Mouse (Mus musculus) inflammation-experienced regulatory T-cells (primary cell): ENCODE measurements around the gene Trim34b. TPM values are rescaled to one million over a fixed set of nuclear protein-coding genes. Genes with fewer than 3 reads are reported as not detected.

Experiments
- polyA plus RNA-seq, 2 experiments: library from polyadenylated mRNA; unstranded; fragments of 100-300 nt; shearing (Covaris generic); gene quantifications; one replicate each; pipeline ENCODE4 v1.2.1; 2017

Trim34b gene
- 1 to 10 TPM; 1.5 to 2.2 TPM for polyA plus RNA-seq

GRCm38 (mm10) chr7:104329171-104329570, at the start of gene Trim34b:
Gene Trim34b (plus strand): TSS chr7:104329471.

GRCm38 (mm10) chr7:104287576-104288443, 41.5 kb upstream of the Trim34b start, which contains the start of gene Trim5:
Gene Trim5 (minus strand): TSS chr7:104288094.

GRCm38 (mm10) chr7:104315369-104316080, 13.7 kb upstream of the Trim34b start, which contains the start of gene Trim12a:
Gene Trim12a (minus strand): TSS chr7:104315466.

GRCm38 (mm10) chr7:104352717-104353599, 23.7 kb downstream of the Trim34b start, which contains the start of gene Trim12c:
Gene Trim12c (minus strand): TSS chr7:104353362.

GRCm38 (mm10) chr7:104369736-104370414, 40.6 kb downstream of the Trim34b start, which contains the start of gene Trim30b:
Gene Trim30b (minus strand): TSS chr7:104369884.

Other genes with a start within 250 kb of the Trim34b start
- gene Olfr645, start 244.0 kb upstream of the Trim34b start, polyA plus RNA-seq, result under 1 TPM in 1 of 2 experiments, not detected in 1; 0.29 TPM
- gene Olfr646, start 224.6 kb upstream of the Trim34b start, polyA plus RNA-seq, result under 1 TPM in 1 of 2 experiments, not detected in 1; 0.31 TPM
- not detected for gene Ubqln5, start 199.6 kb upstream of the Trim34b start, polyA plus RNA-seq
- not detected for gene Olfr643, start 192.1 kb upstream of the Trim34b start, polyA plus RNA-seq
- gene Ubqln3, start 186.2 kb upstream of the Trim34b start, polyA plus RNA-seq, result not detected
- not detected for gene Ubqlnl, start 178.9 kb upstream of the Trim34b start, polyA plus RNA-seq
- gene Olfm5, start 164.6 kb upstream of the Trim34b start, polyA plus RNA-seq, result under 1 TPM in 1 of 2 experiments, not detected in 1; 0.07 TPM
- under 1 TPM in 1 of 2 experiments, not detected in 1; 0.10 TPM for gene Olfr648, start 146.1 kb upstream of the Trim34b start, polyA plus RNA-seq
- gene Olfr649, start 133.5 kb upstream of the Trim34b start, polyA plus RNA-seq, result not detected
- 1 to 10 TPM; 2.7 to 3.6 TPM for gene Trim6, start 110.7 kb upstream of the Trim34b start, polyA plus RNA-seq
- 10 to 100 TPM; 41.8 to 55.6 TPM for gene Trim34a, start 85.0 kb upstream of the Trim34b start, polyA plus RNA-seq
- gene Trim5, start 41.4 kb upstream of the Trim34b start, polyA plus RNA-seq, result 10 to 100 TPM; 25.7 to 25.9 TPM
- 100 to 1,000 TPM; 128 to 154 TPM for gene Trim12a, start 14.0 kb upstream of the Trim34b start, polyA plus RNA-seq
- 10 to 100 TPM; 19.3 to 21.5 TPM for gene Trim12c, start 23.9 kb downstream of the Trim34b start, polyA plus RNA-seq
- 1 to 10 TPM in 1 of 2 experiments, under 1 TPM in 1; 0.69 to 1.5 TPM for gene Trim30b, start 40.4 kb downstream of the Trim34b start, polyA plus RNA-seq
- under 1 TPM; 0.60 to 0.82 TPM for gene Trim30c, start 71.4 kb downstream of the Trim34b start, polyA plus RNA-seq
- gene Trim30a, start 135.7 kb downstream of the Trim34b start, polyA plus RNA-seq, result 10 to 100 TPM; 52.1 to 52.3 TPM
- gene Trim30d, start 178.4 kb downstream of the Trim34b start, polyA plus RNA-seq, result 10 to 100 TPM; 18.5 to 22.7 TPM
- gene Olfr651, start 220.7 kb downstream of the Trim34b start, polyA plus RNA-seq, result under 1 TPM in 1 of 2 experiments, not detected in 1; 0.64 TPM
- gene Olfr652, start 231.4 kb downstream of the Trim34b start, polyA plus RNA-seq, result 1 to 10 TPM in 1 of 2 experiments, under 1 TPM in 1; 0.14 to 1.6 TPM
- gene Olfr653, start 247.8 kb downstream of the Trim34b start, polyA plus RNA-seq, result under 1 TPM in 1 of 2 experiments, not detected in 1; 0.83 TPM